Comparison of ENCODE assay signal across 19 mouse cellular contexts in genomic region chr4:106858357-106859088, GRCm38 (mm10). TPM values are rescaled to one million over a fixed set of nuclear protein-coding genes. Genes with fewer than 3 reads are reported as not detected.
DNase-seq lines count a peak whose midpoint lies in the region; ATAC-seq and TF ChIP-seq lines count a peak whose summit lies in the region.
"Had no signal": no experiment of that assay in that cellular context is flagged by ENCODE, and none has a peak within 500 bp of the region (broad histone marks: within the 10 kb centered on the region; RNA-seq: fewer than 3 reads in every experiment).

No protein-coding gene starts in this region.

- no peaks in the 10 kb centered on the region for H3K27me3 ChIP-seq in kidney, embryonic 16.5 days (ENCODE audit: insufficient read depth, low read length)
- no peaks in the 10 kb centered on the region for H3K27me3 ChIP-seq in limb, embryonic 10.5 days (ENCODE audit: low read depth, poor library complexity, severe bottlenecking)
- H3K27me3 ChIP-seq: neural tube, embryonic 15.5 days; Patski had no signal

- no peaks in the 10 kb centered on the region for H3K9me3 ChIP-seq in kidney, embryonic 16.5 days (ENCODE audit: low read length)
- H3K9me3 ChIP-seq in ES-E14 (ENCODE audit: control insufficient read depth, insufficient read depth, low read depth, low read length), result no peaks in the 10 kb centered on the region
- H3K9me3 ChIP-seq in limb, embryonic 10.5 days (replicated peaks), result no peaks in the 10 kb centered on the region
- H3K9me3 ChIP-seq: heart, embryonic 12.5 days; neural tube, embryonic 15.5 days had no signal

- peak; percentile 23 to 32 for DNase-seq in cerebellum, postnatal 10 days
- no peak for DNase-seq in cerebellum, adult 18-20 months
- DNase-seq in kidney, adult 8-10 months, result no peak
- no peak for DNase-seq in ES-E14 (ENCODE audit: low read depth, low spot score)
- DNase-seq in limb, embryonic 10.5 days (ENCODE audit: low spot score), result no peak
- DNase-seq in thymus, adult 18-20 months, result no peak
- DNase-seq in adrenal gland, postnatal 25 days, result no peak
- DNase-seq: cerebellum, adult 11 months; cerebellum, postnatal 36 days; heart, postnatal 4 days had no signal

- H3K4me2 ChIP-seq in kidney, embryonic 16.5 days (replicated peaks; ENCODE audit: low read depth, low read length), result no peak overlapping the region
- H3K4me2 ChIP-seq: heart, embryonic 12.5 days; midbrain, embryonic 11.5 days; neural tube, embryonic 15.5 days had no signal

- H3K4me1 ChIP-seq in kidney, embryonic 16.5 days (ENCODE audit: insufficient read depth, low read length), result peaks cover 64% of the 10 kb centered on the region
- peaks cover 20 to 45% of the 10 kb centered on the region in 2 experiments for H3K4me1 ChIP-seq in ES-E14 (ENCODE audit: control insufficient read depth in 2 of 2, insufficient read depth in 2 of 2, low read length in 2 of 2, poor library complexity in 1 of 2)
- peaks cover 90% of the 10 kb centered on the region for H3K4me1 ChIP-seq in limb, embryonic 10.5 days

- H3K27ac ChIP-seq in kidney, embryonic 16.5 days (ENCODE audit: low read length), result peak overlapping the region; percentile 39; the same call in 1 of the 2 replicates
- peak overlapping the region; percentile 98 for H3K27ac ChIP-seq in ES-E14 (ENCODE audit: insufficient read depth, low read depth, low read length, poor library complexity, severe bottlenecking)
- peak overlapping the region; percentile 96 for H3K27ac ChIP-seq in limb, embryonic 10.5 days
- H3K27ac ChIP-seq: neural tube, embryonic 15.5 days had no signal

- 58% methylated on average over 11 of the region's 13 CpGs for WGBS in kidney, embryonic 16.5 days
- 82% methylated on average over 13 of the region's 13 CpGs for WGBS in limb, embryonic 10.5 days

- H3K9ac ChIP-seq in kidney, embryonic 16.5 days (replicated peaks; ENCODE audit: low read length), result no peak overlapping the region
- H3K9ac ChIP-seq in ES-E14 (ENCODE audit: insufficient read depth, low read depth, low read length, poor library complexity, severe bottlenecking), result peak overlapping the region; percentile 50
- H3K9ac ChIP-seq: heart, embryonic 12.5 days; neural tube, embryonic 15.5 days had no signal

- no peak for ATAC-seq in kidney, embryonic 16.5 days (ENCODE audit: low FRiP score, low TSS enrichment)
- ATAC-seq: forebrain, embryonic 16.5 days; inflammation-experienced regulatory T-cells, adult 6 months had no signal

- no peak overlapping the region for H3K4me3 ChIP-seq in kidney, embryonic 16.5 days (ENCODE audit: low read length)
- peak overlapping the region; percentile 23 to 53; a peak in 2 of 4 replicates for H3K4me3 ChIP-seq in ES-E14 (ENCODE audit: insufficient read depth in 1 of 2, low read depth in 1 of 2, low read length in 2 of 2, poor library complexity in 1 of 2, severe bottlenecking in 1 of 2)
- no peak overlapping the region for H3K4me3 ChIP-seq in limb, embryonic 10.5 days
- H3K4me3 ChIP-seq: erythroblast, embryonic 14.5 days; heart, embryonic 12.5 days; myocyte; neural tube, embryonic 15.5 days had no signal

- in situ Hi-C loops in ES-E14 (cut with MboI; ENCODE audit: low sequenced_read_pairs in 2 of 2, unreplicated experiment in 2 of 2), result no loop called here

- H3K36me3 ChIP-seq in kidney, embryonic 16.5 days (ENCODE audit: insufficient read depth, low read length), result no peaks in the 10 kb centered on the region
- H3K36me3 ChIP-seq in ES-E14 (ENCODE audit: control insufficient read depth, insufficient read depth, low read length, poor library complexity, severe bottlenecking), result no peaks in the 10 kb centered on the region
- H3K36me3 ChIP-seq in limb, embryonic 10.5 days, result no peaks in the 10 kb centered on the region
- H3K36me3 ChIP-seq: heart, embryonic 12.5 days; neural tube, embryonic 15.5 days had no signal

TF ChIP-seq in ES-E14, 5 proteins besides CTCF, POLR2A, EP300 and RAD21:
- TF ChIP-seq CHD2 (IDR thresholded peaks at IDR 0.05; ENCODE audit: low read depth, low read length), result no peak
- peak; percentile 92 for TF ChIP-seq ZNF384 (IDR thresholded peaks at IDR 0.05; ENCODE audit: low read depth, low read length)

RNA-seq across cellular contexts. Expression of gene Ssbp3, which starts 52.0 kb away (rescaled TPM):
- polyA plus RNA-seq in kidney, embryonic 16.5 days (2015; fragmentation: Nextera tagmentation; extraction: Ambion mirVana), result 66.4 and 79.4 TPM in 2 replicates
- 42.3 and 42.6 TPM in 2 replicates for total RNA-seq in ES-E14 (2012; rRNA removed)
- polyA plus RNA-seq in limb, embryonic 10.5 days (2016; fragmentation: Nextera tagmentation; extraction: Ambion mirVana), result 225 and 250 TPM in 2 replicates
- 70.8 and 82.6 TPM in 2 replicates for total RNA-seq in adrenal gland, postnatal 25 days (2021)

RNA-seq across cellular contexts. Expression of gene Acot11, which starts 53.7 kb away (rescaled TPM):
- polyA plus RNA-seq in kidney, embryonic 16.5 days (2015; fragmentation: Nextera tagmentation; extraction: Ambion mirVana), result 2.8 and 2.9 TPM in 2 replicates
- 2.1 and 2.5 TPM in 2 replicates for total RNA-seq in ES-E14 (2012; rRNA removed)
- polyA plus RNA-seq in limb, embryonic 10.5 days (2016; fragmentation: Nextera tagmentation; extraction: Ambion mirVana), result 9.0 and 10.7 TPM in 2 replicates
- total RNA-seq in adrenal gland, postnatal 25 days (2021), result 32.5 and 50.9 TPM in 2 replicates

Comparison
In these comparisons a context has a peak if more than half of its experiments do, and no peak if none do; other contexts are left out.
1. DNase-seq: peak in cerebellum, postnatal 10 days (2 of 2); none in cerebellum, adult 18-20 months (0 of 2), kidney, adult 8-10 months (0 of 2), ES-E14 (single experiment), limb, embryonic 10.5 days (single experiment), thymus, adult 18-20 months (0 of 2) and adrenal gland, postnatal 25 days (single experiment).
2. H3K27ac ChIP-seq: peak in every context shown above with its lines; median percentile 98 in ES-E14; 96 in limb, embryonic 10.5 days; 39 in kidney, embryonic 16.5 days.
3. H3K4me3 ChIP-seq: peak in ES-E14 (2 of 2); none in kidney, embryonic 16.5 days (single experiment) and limb, embryonic 10.5 days (single experiment).